Mouse (Mus musculus) fat pad, adult 2 months (tissue): ENCODE measurements around the gene Cgref1.

Experiments used
- DNase-seq: peaks from one replicate; pipeline ENCODE4 v3.0.0-alpha.2; 2011; ENCODE audit warnings: low read depth, low spot score; ENCODE audit errors: extremely low read depth

Gene Cgref1

GRCm38 (mm10) chr5:30944956-30945781 is at the start of gene Cgref1:
Gene Cgref1 (minus strand): TSS chr5:30945591.
- DNase-seq: no peak

GRCm38 (mm10) chr5:30994074-30994473 is 48.7 kb upstream of the Cgref1 start:
- no peak for DNase-seq

GRCm38 (mm10) chr5:30992980-30993676 is 47.7 kb upstream of the Cgref1 start:
- no peak for DNase-seq

GRCm38 (mm10) chr5:30982357-30982756 is 37.0 kb upstream of the Cgref1 start:
- DNase-seq: no peak

GRCm38 (mm10) chr5:30974870-30975656 is 29.7 kb upstream of the Cgref1 start:
- DNase-seq: no peak

- DNase-seq: no peak
Observed at GRCm38 (mm10) chr5:30969440-30969839, 24.0 kb upstream of the Cgref1 start.

GRCm38 (mm10) chr5:30968416-30968815 is 23.0 kb upstream of the Cgref1 start, which contains the start of gene Tcf23:
Gene Tcf23 (plus strand): TSS chr5:30968662.
- no peak for DNase-seq

GRCm38 (mm10) chr5:30966189-30966588 is 20.8 kb upstream of the Cgref1 start:
- DNase-seq: no peak

GRCm38 (mm10) chr5:30963916-30964315 is 18.5 kb upstream of the Cgref1 start:
- no peak for DNase-seq

GRCm38 (mm10) chr5:30961545-30962505 is 16.4 kb upstream of the Cgref1 start:
- no peak for DNase-seq

GRCm38 (mm10) chr5:30960814-30961213 is 15.4 kb upstream of the Cgref1 start:
- no peak for DNase-seq

GRCm38 (mm10) chr5:30959966-30960501 is 14.6 kb upstream of the Cgref1 start, which contains the start of gene Preb:
Gene Preb (minus strand): TSS chr5:30960361.
- DNase-seq: no peak

- no peak for DNase-seq
Observed at GRCm38 (mm10) chr5:30959198-30959854, 13.9 kb upstream of the Cgref1 start.

GRCm38 (mm10) chr5:30957891-30958290 is 12.5 kb upstream of the Cgref1 start:
- DNase-seq: no peak

- no peak for DNase-seq
Observed at GRCm38 (mm10) chr5:30955751-30956150, 10.4 kb upstream of the Cgref1 start.

- DNase-seq: no peak
Observed at GRCm38 (mm10) chr5:30954556-30954955, 9.2 kb upstream of the Cgref1 start.

- no peak for DNase-seq
Observed at GRCm38 (mm10) chr5:30954065-30954464, 8.7 kb upstream of the Cgref1 start.

GRCm38 (mm10) chr5:30952551-30952950 is 7.2 kb upstream of the Cgref1 start:
- no peak for DNase-seq

- DNase-seq: no peak
Observed at GRCm38 (mm10) chr5:30951706-30952105, 6.3 kb upstream of the Cgref1 start.
